Mouse (Mus musculus) kidney, adult 2 months (tissue): ENCODE measurements around the gene Cryz.

ENCODE experiments used
- CTCF ChIP-seq: fragments of 200-500 bp; conservative IDR thresholded peaks from 2 replicates; pipeline ENCODE4 v1.5.1; 2011; ENCODE audit warnings: low read depth, mild to moderate bottlenecking, control low read depth, low read length, moderate library complexity, mixed read lengths; ENCODE audit not compliant: insufficient read depth, insufficient read length
- POLR2A ChIP-seq: fragments of 200-500 bp; IDR thresholded peaks from one replicate; pipeline ENCODE4 v1.6.1; 2011; ENCODE audit warnings: low read depth, low read length, control low read depth

GRCm38 (mm10) chr3:154602141-154602540 lies 5.6 kb downstream of the Cryz start:
- no peak for TF ChIP-seq CTCF
- no peak for TF ChIP-seq POLR2A
